Mouse (Mus musculus): ENCODE results near the gene Six5. TPM values are rescaled to one million over a fixed set of nuclear protein-coding genes. Genes with fewer than 3 reads are reported as not detected.

Gene Six5
- polyA plus RNA-seq, 1 experiment from 2014 or later = 10.5 TPM

DNA sequence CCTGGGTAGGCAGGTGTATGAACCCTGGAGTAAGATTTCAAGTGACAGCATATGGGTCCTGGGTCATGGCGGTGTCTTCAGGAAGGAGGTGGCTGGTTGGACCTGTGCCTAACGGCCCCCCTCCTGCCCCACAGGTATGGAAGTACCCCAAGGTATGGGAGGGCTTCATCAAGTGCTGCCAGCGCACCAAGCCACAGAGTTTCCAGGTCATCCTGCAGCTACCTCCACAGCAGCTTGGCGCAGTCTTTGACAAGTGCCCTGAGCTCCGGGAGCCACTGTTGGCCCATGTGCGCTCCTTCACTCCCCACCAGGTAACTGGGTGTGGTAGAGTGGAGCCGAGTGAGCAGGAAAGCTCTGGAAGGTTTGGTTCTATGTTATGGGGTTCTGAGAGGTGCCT lies 41.3 kb upstream of the Six5 start:
- ATAC-seq (replicated peaks; ENCODE audit: insufficient number of reproducible peaks, low FRiP score, low TSS enrichment, low read depth) = no peak
- no peak overlapping the region for H3K9ac ChIP-seq (replicated peaks; ENCODE audit: low read length)
- no peak overlapping the region for H3K27ac ChIP-seq (replicated peaks; ENCODE audit: low read depth, low read length)
- no peaks in the 10 kb centered on the region for H3K9me3 ChIP-seq (replicated peaks; ENCODE audit: control insufficient read depth, low read length)
- DNase-seq (ENCODE audit: low spot score) = no peak
- no peak overlapping the region for H3K4me2 ChIP-seq (ENCODE audit: low read depth, low read length)
- H3K36me3 ChIP-seq (replicated peaks; ENCODE audit: control insufficient read depth, insufficient read depth, low read depth, low read length) = peaks cover 9% of the 10 kb centered on the region; the same call in 1 of the 2 replicates
- H3K27me3 ChIP-seq (ENCODE audit: control insufficient read depth, insufficient read depth, low read length) = no peaks in the 10 kb centered on the region
- WGBS = 87% methylated on average over 7 of the region's 7 CpGs
- no peaks in the 10 kb centered on the region for H3K4me1 ChIP-seq (ENCODE audit: control insufficient read depth, insufficient read depth, low read length)
- H3K4me3 ChIP-seq (ENCODE audit: low read depth, low read length) = no peak overlapping the region

DNA sequence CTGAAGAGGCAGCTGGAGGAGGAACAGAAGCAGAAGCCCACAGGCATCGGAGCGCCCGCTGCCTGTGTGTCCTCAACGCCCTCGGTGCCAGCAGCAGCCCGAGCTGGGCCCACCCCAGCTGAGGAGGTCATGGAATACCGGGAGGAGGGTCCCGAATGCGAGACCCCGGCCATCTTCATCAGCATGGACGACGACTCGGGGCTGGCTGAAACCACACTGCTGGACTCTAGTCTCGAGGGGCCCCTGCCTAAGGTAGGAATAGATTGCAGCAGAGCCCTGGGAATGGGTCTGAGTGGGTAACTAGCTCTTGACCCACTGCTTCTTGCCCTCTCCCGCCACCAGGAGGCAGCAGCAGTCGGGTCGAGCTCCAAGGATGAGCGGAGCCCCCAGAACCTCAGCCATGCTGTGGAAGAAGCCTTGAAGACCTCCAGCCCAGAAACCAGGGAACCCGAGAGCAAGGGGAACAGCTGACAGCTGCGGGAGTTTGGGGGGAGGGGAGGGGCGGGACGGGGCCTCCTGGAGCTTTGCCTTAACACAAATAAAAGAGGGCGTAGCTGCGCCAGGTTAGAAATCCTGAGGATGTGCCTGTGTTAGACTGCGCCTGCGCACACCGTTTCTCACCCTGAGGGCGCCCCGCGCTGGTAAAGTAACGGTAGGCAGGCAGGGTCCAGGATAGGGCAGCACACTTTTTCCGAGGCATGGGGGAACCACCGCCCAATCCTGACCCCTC lies 40.2 kb upstream of the Six5 start, which contains the start of gene Rsph6a:
TSS of gene Rsph6a (plus strand) at position 644 of the 730 bp plus-strand sequence.
- Histone ChIP-seq H3K4me2 (ENCODE audit: low read depth, low read length) (no peak within 1 kb of the TSS; the same call in 1 of the 2 replicates), H3K9ac (replicated peaks; ENCODE audit: low read length) (no peak within 1 kb of the TSS), H3K4me3 (ENCODE audit: low read depth, low read length) (no peak within 1 kb of the TSS), H3K9me3 (replicated peaks; ENCODE audit: control insufficient read depth, low read length) (no peaks in the 10 kb centered on the region), H3K36me3 (replicated peaks; ENCODE audit: control insufficient read depth, insufficient read depth, low read depth, low read length) (peaks cover 8% of the 10 kb centered on the region; the same call in 1 of the 2 replicates), H3K27ac (replicated peaks; ENCODE audit: low read depth, low read length) (no peak within 1 kb of the TSS), H3K27me3 (ENCODE audit: control insufficient read depth, insufficient read depth, low read length) (no peaks in the 10 kb centered on the region), H3K4me1 (ENCODE audit: control insufficient read depth, insufficient read depth, low read length) (no peaks in the 10 kb centered on the region)
- ATAC-seq (replicated peaks; ENCODE audit: insufficient number of reproducible peaks, low FRiP score, low TSS enrichment, low read depth) (peak; percentile 36; the same call in 1 of the 2 replicates), DNase-seq (ENCODE audit: low spot score) (peak; percentile 78)
- 24% methylated on average over 31 of the region's 33 CpGs for WGBS

DNA sequence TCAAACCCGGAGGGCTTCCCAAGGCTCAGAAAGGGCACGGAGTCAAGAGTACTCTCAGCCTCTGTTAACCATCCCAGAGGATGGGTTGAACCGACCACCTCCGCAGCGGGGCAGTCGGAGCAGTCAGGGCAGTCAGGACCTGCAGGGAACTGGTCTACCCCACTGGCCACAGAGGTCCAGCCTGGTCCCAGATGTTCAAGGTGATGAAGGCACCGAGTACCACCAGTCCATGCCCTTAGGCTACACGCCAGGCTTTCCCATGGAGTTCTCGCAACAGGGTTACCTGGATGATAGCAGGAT lies 39.7 kb upstream of the Six5 start:
- no peak overlapping the region; the same call in 1 of the 2 replicates for H3K4me2 ChIP-seq (ENCODE audit: low read depth, low read length)
- H3K4me1 ChIP-seq (ENCODE audit: control insufficient read depth, insufficient read depth, low read length) = no peaks in the 10 kb centered on the region
- no peak overlapping the region for H3K4me3 ChIP-seq (ENCODE audit: low read depth, low read length)
- H3K36me3 ChIP-seq (replicated peaks; ENCODE audit: control insufficient read depth, insufficient read depth, low read depth, low read length) = peaks cover 3% of the 10 kb centered on the region; the same call in 1 of the 2 replicates
- 69% methylated on average over 9 of the region's 9 CpGs for WGBS
- no peak overlapping the region for H3K9ac ChIP-seq (replicated peaks; ENCODE audit: low read length)
- H3K9me3 ChIP-seq (replicated peaks; ENCODE audit: control insufficient read depth, low read length) = no peaks in the 10 kb centered on the region
- no peak overlapping the region for H3K27ac ChIP-seq (replicated peaks; ENCODE audit: low read depth, low read length)
- DNase-seq (ENCODE audit: low spot score) = no peak
- no peak for ATAC-seq (replicated peaks; ENCODE audit: insufficient number of reproducible peaks, low FRiP score, low TSS enrichment, low read depth)
- no peaks in the 10 kb centered on the region for H3K27me3 ChIP-seq (ENCODE audit: control insufficient read depth, insufficient read depth, low read length)

DNA sequence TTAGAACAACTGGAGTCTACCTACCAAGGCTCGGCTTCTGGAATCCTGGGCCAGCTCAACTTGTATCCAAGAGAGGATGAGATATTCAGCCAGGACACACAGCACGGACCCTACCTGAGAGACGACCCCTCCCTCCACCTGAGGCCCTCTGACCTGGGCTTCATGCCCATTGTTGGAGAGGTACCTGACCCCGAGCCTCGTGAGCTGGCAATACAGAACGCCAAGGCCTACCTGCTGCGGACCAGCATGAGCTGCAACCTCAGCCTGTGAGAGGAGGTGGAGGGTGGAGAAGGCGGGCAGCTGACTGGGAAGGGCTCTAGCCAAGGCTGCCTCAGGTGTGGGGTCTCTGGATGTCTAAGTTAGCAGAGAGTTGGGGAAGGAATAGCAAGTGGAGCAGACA lies 39.3 kb upstream of the Six5 start:
- Histone ChIP-seq H3K36me3 (replicated peaks; ENCODE audit: control insufficient read depth, insufficient read depth, low read depth, low read length) (peaks cover under 1% of the 10 kb centered on the region; the same call in 1 of the 2 replicates), H3K4me3 (ENCODE audit: low read depth, low read length) (no peak overlapping the region), H3K9ac (replicated peaks; ENCODE audit: low read length) (no peak overlapping the region), H3K27me3 (ENCODE audit: control insufficient read depth, insufficient read depth, low read length) (no peaks in the 10 kb centered on the region), H3K4me2 (ENCODE audit: low read depth, low read length) (no peak overlapping the region), H3K27ac (replicated peaks; ENCODE audit: low read depth, low read length) (no peak overlapping the region), H3K4me1 (ENCODE audit: control insufficient read depth, insufficient read depth, low read length) (no peaks in the 10 kb centered on the region), H3K9me3 (replicated peaks; ENCODE audit: control insufficient read depth, low read length) (no peaks in the 10 kb centered on the region)
- DNase-seq (ENCODE audit: low spot score) (no peak), ATAC-seq (replicated peaks; ENCODE audit: insufficient number of reproducible peaks, low FRiP score, low TSS enrichment, low read depth) (no peak)
- WGBS = 90% methylated on average over 8 of the region's 8 CpGs

DNA sequence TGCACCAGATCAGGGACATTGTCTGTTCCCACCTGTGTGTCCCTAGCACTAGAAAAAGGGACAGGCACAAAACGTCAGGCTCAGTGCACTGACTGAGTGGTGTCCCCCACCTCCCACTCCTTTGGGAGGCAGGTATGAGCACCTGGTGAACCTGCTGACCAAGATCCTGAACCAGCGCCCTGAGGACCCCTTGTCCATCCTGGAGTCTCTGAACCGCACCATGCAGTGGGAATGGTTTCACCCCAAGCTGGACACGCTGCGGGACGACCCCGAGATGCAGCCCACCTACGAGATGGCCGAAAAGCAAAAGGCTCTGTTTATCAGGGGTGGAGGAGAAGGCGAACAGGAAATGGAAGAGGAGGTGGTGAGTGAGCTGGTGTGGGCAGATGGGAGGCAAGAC lies 37.0 kb upstream of the Six5 start:
- Histone ChIP-seq H3K4me1 (ENCODE audit: control insufficient read depth, insufficient read depth, low read length) (no peaks in the 10 kb centered on the region), H3K27ac (replicated peaks; ENCODE audit: low read depth, low read length) (no peak overlapping the region), H3K27me3 (ENCODE audit: control insufficient read depth, insufficient read depth, low read length) (no peaks in the 10 kb centered on the region), H3K9ac (replicated peaks; ENCODE audit: low read length) (no peak overlapping the region), H3K4me3 (ENCODE audit: low read depth, low read length) (no peak overlapping the region), H3K36me3 (replicated peaks; ENCODE audit: control insufficient read depth, insufficient read depth, low read depth, low read length) (no peaks in the 10 kb centered on the region), H3K9me3 (replicated peaks; ENCODE audit: control insufficient read depth, low read length) (no peaks in the 10 kb centered on the region), H3K4me2 (ENCODE audit: low read depth, low read length) (no peak overlapping the region)
- WGBS = 88% methylated on average over 10 of the region's 10 CpGs
- DNase-seq (ENCODE audit: low spot score) (no peak), ATAC-seq (replicated peaks; ENCODE audit: insufficient number of reproducible peaks, low FRiP score, low TSS enrichment, low read depth) (no peak)

DNA sequence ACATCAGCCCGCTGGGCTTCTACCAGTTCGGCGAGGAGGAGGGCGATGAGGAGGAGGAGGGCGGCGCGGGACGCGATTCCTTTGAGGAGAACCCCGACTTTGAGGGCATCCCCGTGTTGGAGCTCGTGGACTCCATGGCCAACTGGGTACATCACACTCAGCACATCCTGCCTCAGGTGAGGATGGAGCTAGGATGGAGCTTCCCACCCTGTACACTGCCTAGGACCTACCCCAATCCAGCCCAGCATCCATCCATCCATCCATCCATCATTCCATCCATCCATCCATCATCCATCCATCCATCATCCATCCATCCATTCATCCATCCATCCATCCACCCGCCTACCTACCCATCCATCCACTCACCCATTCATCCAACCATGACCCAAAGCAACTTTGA lies 28.5 kb upstream of the Six5 start:
- DNase-seq (ENCODE audit: low spot score) (no peak), ATAC-seq (replicated peaks; ENCODE audit: insufficient number of reproducible peaks, low FRiP score, low TSS enrichment, low read depth) (no peak)
- Histone ChIP-seq H3K36me3 (replicated peaks; ENCODE audit: control insufficient read depth, insufficient read depth, low read depth, low read length) (no peaks in the 10 kb centered on the region), H3K4me3 (ENCODE audit: low read depth, low read length) (no peak overlapping the region), H3K9ac (replicated peaks; ENCODE audit: low read length) (no peak overlapping the region), H3K27me3 (ENCODE audit: control insufficient read depth, insufficient read depth, low read length) (peaks cover 22% of the 10 kb centered on the region), H3K4me1 (ENCODE audit: control insufficient read depth, insufficient read depth, low read length) (no peaks in the 10 kb centered on the region), H3K27ac (replicated peaks; ENCODE audit: low read depth, low read length) (no peak overlapping the region), H3K9me3 (replicated peaks; ENCODE audit: control insufficient read depth, low read length) (no peaks in the 10 kb centered on the region), H3K4me2 (ENCODE audit: low read depth, low read length) (no peak overlapping the region)
- WGBS = 51% methylated on average over 13 of the region's 13 CpGs

- Histone ChIP-seq H3K4me2 (ENCODE audit: low read depth, low read length) (no peak overlapping the region), H3K27ac (replicated peaks; ENCODE audit: low read depth, low read length) (no peak overlapping the region), H3K9ac (replicated peaks; ENCODE audit: low read length) (no peak overlapping the region), H3K36me3 (replicated peaks; ENCODE audit: control insufficient read depth, insufficient read depth, low read depth, low read length) (no peaks in the 10 kb centered on the region), H3K4me3 (ENCODE audit: low read depth, low read length) (no peak overlapping the region), H3K4me1 (ENCODE audit: control insufficient read depth, insufficient read depth, low read length) (no peaks in the 10 kb centered on the region), H3K27me3 (ENCODE audit: control insufficient read depth, insufficient read depth, low read length) (peaks cover 22% of the 10 kb centered on the region), H3K9me3 (replicated peaks; ENCODE audit: control insufficient read depth, low read length) (no peaks in the 10 kb centered on the region)
- DNase-seq (ENCODE audit: low spot score) (no peak), ATAC-seq (replicated peaks; ENCODE audit: insufficient number of reproducible peaks, low FRiP score, low TSS enrichment, low read depth) (no peak)
- 43% methylated on average over 14 of the region's 14 CpGs for WGBS
Measured at GRCm38 (mm10) chr7:19067063-19067462, 27.3 kb upstream of the Six5 start.

GRCm38 (mm10) chr7:19067935-19068334 lies 26.5 kb upstream of the Six5 start:
- WGBS = 66% methylated on average over 14 of the region's 14 CpGs
- no peak overlapping the region for H3K27ac ChIP-seq (replicated peaks; ENCODE audit: low read depth, low read length)
- H3K4me3 ChIP-seq (ENCODE audit: low read depth, low read length) = no peak overlapping the region
- no peak overlapping the region for H3K9ac ChIP-seq (replicated peaks; ENCODE audit: low read length)
- H3K9me3 ChIP-seq (replicated peaks; ENCODE audit: control insufficient read depth, low read length) = no peaks in the 10 kb centered on the region
- peaks cover 22% of the 10 kb centered on the region for H3K27me3 ChIP-seq (ENCODE audit: control insufficient read depth, insufficient read depth, low read length)
- no peaks in the 10 kb centered on the region for H3K4me1 ChIP-seq (ENCODE audit: control insufficient read depth, insufficient read depth, low read length)
- no peak overlapping the region for H3K4me2 ChIP-seq (ENCODE audit: low read depth, low read length)
- no peak for DNase-seq (ENCODE audit: low spot score)
- no peak for ATAC-seq (replicated peaks; ENCODE audit: insufficient number of reproducible peaks, low FRiP score, low TSS enrichment, low read depth)
- no peaks in the 10 kb centered on the region for H3K36me3 ChIP-seq (replicated peaks; ENCODE audit: control insufficient read depth, insufficient read depth, low read depth, low read length)

Data from embryonic facial prominence, embryonic 11.5 days (tissue).